Mouse (Mus musculus): ENCODE results near the gene Hunk.

GRCm38 (mm10) chr16:90485599-90485998 is 99.8 kb downstream of the Hunk start:
- TF ChIP-seq CTCF (IDR thresholded peaks at IDR 0.05; ENCODE audit: extremely low read depth, insufficient read length, insufficient replicate concordance, low read depth, low read length) (no peak), POLR2A (IDR thresholded peaks at IDR 0.05; ENCODE audit: low read depth, low read length) (no peak)

Data from small intestine, adult 2 months (tissue).